Mouse (Mus musculus) retina, postnatal 1 day (tissue): ENCODE measurements around the gene Oosp3.

Experiments
- DNase-seq: peaks from one replicate; pipeline ENCODE4 v3.0.0-alpha.2; 2012

Oosp3 gene

DNA sequence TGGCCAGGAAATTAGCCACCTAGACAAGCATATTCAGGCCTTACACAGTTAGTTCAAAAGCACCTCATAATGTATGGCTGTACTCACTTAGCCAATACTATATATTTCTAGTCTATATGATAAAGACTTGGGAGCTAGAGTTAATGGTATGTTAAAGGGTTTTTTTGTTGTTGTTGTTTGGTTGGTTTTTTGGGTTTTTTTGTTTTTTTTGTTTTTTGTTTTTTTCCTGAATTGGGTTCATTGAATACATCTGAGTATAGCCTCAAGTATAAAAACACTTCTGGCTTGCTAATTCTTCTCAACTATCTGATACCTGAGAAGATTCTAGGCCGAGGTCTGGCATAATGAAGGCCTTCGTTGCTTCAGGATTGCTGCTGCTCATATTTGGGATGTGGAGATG, at the start of gene Oosp3:
Oosp3 (plus strand) TSS at position 301 of the 400 bp plus-strand sequence.
- DNase-seq: no peak

DNA sequence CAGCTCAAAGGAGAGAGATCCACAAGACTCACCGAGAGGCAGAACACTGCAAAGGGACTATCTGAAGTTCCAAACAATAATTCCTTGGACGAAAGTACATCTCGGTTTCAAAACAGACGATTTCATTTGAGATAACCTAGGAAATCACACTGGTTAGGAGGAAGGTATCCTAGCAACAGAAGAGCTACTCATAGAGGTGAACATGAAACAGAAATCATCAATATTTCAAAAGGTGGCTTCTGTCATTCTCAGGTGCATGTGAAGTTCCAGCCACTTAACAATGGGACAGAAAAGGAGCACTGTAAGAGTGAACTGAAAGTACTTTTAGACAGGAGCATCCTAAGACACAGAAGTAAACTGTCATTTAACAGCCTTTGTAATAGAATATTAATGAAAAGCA, 47.3 kb upstream of the Oosp3 start:
- peak; percentile 4 for DNase-seq

DNA sequence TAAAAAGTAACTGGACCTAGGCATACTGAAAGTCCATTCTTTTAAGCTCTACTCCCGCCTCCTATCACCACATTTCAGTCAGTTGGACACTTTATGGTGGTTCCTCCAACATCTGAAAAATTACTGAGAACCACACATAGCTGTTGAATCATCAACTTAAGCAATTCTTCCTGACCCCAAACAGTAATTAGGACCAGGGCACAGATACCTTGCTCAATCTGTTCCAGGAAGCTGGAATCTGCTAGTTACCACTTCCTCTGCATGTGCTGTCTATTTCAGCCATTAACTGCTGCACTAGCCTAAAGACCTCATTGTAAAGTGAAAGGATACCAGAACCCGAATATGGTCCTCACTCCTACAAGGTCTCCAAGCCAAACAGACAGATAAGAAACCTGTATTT, 37.7 kb upstream of the Oosp3 start:
- DNase-seq: no peak

DNA sequence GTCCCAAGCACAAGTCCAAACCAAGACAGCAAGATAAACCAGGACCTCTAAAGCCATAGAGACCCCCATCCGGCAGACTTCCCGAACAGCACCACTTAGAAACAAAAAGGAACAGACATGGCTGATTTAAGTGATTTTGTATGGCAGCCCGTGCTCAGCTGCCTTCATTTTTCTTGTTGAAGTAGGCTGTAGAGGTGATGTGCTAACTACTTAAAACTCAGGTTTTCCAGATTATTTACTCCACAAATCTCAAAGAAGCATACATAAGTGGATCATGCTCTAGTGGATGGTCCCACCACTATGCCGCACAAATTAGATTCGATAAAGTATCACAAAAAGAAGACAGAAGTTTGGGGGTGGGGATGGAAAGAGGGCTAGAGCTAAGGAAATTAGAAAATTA, 36.4 kb upstream of the Oosp3 start, which contains the start of gene Oosp2:
Oosp2 (minus strand) TSS at position 101 of the 400 bp plus-strand sequence.
- no peak for DNase-seq

DNA sequence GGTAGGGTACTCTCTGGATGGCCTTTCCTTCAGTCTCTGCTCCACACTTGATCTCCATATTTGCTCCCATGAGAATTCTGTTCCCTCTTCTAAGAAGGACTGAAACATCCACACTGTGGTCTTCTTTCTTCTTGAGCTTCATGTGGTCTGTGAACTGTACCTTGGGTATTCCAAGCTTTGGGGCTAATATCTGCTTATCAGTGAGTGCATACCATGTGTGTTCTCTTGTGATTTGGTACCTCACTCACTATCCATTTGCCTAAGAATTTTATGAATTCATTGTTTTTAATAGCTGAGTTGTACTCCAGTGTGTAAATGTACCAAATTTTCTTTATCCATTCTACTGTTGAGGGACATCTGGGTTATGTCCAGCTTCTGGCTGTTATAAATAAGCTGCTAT, 35.3 kb upstream of the Oosp3 start:
- no peak for DNase-seq

DNA sequence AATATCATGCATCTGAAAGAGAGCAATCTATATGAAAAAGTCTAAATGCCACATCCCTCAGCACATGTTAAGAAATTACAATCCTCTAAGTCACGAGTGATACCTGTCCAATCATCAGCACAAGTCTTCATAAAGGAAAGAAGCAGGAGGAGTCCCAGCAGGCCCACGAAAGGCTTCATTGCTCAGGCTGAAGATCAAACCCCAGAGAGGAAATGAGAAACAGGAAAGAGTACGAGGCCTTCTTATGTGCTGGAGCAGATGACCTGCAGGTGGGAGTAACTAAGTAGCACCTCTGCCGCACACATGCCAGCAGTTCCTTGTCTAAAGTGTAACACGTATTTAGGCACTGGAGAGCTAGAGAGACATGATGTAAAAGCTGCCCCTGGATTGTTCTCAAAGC, 6.0 kb upstream of the Oosp3 start, which contains the start of gene Oosp1:
Oosp1 (minus strand) TSS at position 312 of the 400 bp plus-strand sequence.
- DNase-seq: no peak

DNA sequence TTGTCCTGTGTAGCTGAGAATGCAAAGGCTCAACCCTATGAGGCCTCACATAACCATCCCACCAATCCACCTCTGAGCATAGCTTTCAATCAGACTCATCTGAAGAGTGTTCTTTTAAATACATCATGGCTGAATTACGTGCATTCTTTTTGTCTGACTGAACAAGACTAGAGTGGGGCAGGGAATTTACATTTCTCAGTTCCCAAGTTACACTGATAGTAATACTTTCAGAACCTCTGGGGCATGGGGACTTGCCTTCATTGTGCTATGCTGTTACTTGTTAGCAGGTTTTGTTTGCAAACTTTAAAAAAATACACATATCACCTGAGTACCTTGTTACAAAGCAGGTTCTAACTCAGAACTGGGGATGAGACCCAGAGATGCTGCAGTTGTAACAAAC, 5.4 kb upstream of the Oosp3 start:
- no peak for DNase-seq

DNA sequence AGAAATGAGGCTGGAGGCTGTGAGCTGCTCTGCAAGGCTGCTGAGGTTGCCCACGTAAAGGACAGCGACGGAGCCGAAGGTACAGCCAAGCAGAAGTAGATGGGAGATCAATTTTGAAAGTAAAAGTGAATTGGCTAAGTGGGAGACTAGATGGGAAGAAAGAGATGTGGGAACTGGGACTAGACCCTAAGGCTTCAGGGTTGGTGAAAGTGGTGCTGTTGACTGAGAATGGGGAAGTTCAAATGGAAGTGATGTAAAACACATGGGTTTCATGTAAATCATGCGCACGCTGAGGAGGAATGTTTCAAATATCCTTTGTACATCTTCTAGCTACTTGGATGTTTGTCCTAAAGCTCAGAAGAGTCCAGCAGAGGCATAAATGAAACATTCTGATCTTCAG, 1.5 kb downstream of the Oosp3 start:
- DNase-seq: no peak

DNA sequence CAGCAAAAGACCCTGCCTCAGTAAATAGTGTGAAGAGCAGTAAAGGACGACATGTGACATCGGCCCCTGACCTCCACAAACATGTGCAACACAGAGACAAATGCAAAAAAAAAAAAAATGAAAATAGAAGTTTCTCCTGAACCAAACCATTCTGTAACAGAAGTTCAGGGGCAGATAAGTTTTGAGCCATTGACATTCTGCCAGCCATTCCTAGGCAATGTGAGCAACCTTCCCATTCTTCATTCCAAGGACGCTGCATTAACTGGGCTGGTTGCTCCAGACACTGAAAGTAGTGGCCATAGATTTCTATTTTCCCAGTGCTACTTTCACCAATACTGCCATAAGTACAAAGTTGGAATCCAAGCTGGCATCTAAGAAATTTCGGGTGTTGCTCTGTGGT, 15.6 kb downstream of the Oosp3 start:
- DNase-seq: no peak

DNA sequence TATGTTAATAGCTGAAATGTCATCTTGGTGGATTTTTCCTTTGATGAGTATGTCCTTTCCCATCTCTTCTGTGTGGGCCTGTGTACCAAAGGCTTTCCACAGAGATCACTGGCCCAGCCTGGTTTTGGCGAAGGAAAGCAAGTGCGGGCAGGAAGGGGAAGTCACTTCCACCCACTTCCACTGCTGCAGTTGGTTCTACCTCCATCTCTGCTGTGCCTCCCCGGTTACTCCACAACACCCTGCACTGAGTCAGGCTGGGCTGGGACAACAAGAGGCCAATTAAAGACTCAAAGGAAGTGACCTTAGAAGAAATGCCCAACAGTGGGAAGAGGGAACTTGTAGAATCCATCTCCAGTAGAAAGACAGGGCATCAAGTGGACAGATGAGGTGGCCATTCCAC, 23.2 kb downstream of the Oosp3 start:
- no peak for DNase-seq

DNA sequence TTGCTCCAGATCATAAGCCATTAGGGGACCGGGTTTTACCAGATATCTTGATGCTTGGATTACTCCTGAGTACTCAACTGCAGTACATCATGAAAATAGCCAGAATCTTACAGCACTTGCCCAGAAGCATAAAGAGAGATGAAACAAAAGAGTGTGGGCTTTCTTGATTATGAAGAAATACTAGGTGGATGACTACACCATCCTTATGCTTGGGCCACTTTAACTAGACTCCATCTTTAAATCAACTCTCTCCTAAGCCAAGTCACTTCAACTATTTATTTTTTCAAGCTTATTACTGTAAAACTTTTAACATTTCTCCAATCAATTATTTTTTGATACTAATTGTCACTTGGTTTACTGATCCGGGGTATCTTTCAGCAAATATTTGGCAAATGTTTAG, 27.0 kb downstream of the Oosp3 start:
- DNase-seq: no peak

DNA sequence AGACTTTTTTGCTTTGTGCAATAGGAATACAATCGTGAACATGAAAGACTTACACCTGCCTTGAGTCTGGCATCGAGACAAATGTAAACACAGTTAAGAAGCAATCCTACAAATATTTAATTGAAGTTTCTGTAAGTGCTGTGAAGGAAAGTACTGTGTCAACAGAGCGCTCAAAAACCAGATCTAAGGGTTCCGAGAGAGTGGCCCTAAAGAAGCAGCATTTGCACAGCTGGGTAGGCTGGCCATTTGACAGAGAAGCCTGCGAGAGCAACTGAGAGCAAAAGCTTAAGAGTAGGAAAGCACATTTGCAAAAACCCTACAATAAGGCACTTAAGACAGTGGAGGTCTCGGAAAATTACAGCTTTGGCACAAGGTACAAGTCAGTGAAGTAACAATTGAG, 27.4 kb downstream of the Oosp3 start:
- no peak for DNase-seq

DNA sequence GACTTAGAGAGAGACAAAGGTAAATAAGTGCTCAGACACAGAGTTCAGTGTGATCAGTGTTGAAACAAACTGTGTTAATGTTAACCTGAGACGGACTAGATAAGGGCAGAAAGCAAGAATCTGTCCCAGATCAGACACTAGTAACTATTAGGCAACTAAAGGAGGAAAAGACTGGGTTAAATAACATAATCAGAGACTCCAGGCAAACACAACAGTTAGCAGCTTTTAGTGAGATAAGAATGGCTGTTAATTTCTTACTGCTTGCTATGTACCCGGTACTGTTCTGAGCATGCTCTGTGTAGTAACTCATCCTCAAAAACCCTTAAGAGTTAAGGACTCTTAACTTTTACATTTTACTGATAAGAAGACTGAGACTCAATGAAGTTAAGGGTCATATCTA, 29.1 kb downstream of the Oosp3 start:
- DNase-seq: no peak

DNA sequence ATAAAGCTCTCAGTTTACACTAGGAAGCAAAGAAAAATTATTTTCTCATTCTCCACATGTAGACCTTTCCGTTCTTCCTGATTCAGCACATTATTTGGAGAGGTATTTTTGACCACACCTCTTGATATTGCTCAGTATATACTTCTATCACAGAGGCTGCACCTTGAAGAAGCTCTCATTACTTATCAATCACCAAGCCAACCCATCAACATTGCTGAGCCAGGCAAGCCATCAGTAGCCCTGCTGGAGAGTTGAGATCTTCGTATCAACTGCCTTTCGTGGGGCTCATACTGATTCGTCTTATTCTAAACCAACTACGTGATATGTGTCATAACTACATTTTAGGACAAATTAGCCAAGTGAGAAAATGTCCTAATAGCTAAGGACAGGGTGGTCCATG, 30.4 kb downstream of the Oosp3 start:
- DNase-seq: no peak

DNA sequence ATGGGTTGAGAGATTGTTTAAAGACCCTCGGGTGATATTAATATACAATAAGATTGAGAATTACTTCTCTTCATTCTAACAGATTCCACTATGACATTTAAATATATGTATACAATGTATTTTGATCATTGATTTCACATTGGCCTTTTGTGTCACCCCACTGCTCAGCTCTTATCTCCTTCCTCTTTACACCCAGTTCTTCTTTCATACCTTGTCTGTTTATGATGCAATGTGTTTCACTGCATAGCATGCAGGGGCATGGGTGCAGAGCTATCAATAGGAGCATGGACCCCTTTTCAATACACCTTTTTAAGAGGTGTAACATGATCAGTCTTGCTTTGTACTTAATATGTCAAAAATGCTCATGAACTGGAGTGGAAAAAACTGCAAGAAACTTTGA, 33.4 kb downstream of the Oosp3 start:
- no peak for DNase-seq

DNA sequence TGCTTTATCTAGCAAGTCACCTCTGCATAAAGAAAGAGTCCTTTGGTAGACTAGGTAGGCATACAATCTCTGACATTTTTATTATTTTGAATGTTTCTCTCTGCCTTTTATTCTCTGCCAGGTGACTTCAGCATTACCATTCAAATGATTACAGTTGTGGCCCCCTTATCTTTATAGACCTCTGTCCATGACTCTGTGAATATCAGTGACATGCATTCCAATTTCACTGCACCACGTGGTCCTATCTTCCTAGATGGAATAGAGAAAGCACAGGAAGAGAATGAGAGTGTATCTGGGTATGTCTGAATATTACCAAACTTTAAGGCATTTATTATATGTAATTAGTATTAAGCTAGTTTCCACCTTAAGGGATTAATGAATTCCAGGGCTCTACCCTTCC, 39.6 kb downstream of the Oosp3 start:
- no peak for DNase-seq

DNA sequence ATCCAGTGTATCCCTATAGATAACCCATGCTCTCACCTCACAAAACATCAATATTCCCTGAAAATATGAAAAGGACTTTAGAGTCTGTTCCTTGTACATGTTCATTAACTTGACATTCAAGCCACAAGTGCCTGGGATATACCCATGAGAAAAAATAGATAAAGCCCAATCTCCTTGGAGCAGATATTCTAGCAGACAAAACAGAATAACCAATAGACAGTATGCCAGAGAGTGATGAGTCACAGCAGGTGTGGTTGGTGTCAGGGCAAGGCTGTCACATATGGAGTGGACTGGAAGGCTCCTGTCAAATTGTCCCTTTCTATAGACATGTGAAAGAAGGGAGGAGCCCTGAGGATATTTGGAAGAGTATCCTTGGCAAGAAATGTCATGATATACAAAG, 48.8 kb downstream of the Oosp3 start:
- no peak for DNase-seq

DNA sequence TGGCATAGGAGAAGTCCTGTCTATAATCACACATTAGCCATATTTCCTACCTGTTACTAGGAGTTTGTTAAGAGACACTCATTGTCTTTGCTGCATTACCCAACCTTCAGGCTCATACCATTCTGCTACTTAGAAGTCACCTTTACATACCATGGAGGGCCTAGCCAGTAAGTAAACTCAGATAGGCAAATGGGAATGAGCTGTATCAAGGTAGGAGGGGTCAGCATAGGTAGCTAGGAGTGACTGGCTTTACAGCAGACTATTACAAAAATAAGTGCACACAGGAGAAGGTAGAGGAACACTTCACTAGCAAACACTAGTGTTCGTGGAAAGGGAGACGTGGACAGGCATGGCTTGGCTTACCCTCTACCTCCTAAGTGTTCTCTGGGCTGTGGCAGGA, 50.4 kb downstream of the Oosp3 start, which contains the start of gene Gif:
Gif (plus strand) TSS at position 257 of the 400 bp plus-strand sequence.
- no peak for DNase-seq
